Mouse (Mus musculus) Muller cell, postnatal 12 days (primary cell): ENCODE results near the gene Aldh3b2.

Source experiments
- DNase-seq: peaks from one replicate; pipeline ENCODE4 v3.0.0-alpha.2; 2015; ENCODE audit errors: inconsistent ontology term

Aldh3b2 gene

DNA sequence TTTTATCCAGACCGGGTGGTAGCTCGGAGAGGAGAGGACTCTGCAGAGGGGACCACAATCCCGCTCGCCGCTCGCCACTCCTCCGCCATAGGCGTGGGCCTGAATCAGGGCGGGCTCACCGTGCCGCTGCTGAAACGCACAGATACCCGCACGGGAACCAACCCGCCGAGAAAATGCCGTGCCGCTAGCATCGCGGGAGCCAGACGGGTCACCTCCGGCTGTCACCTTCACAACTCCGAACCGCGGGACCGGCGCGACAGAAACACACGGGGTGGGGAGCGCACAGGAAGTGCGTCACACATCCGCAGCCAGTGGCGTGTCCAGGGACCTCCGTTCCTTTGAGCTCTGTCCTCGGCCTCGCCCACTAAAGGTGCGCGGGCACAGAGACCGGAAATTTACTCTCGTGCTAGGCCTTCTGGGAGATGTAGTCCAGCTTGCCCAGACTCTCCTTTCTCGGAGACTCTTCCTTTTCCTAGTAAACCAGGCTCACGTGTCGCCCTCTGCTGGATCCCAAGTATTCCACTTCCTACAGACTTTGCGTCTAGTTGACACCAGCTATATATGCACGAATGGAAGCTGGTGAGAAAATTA is 40.4 kb downstream of the Aldh3b2 start, which contains the start of gene Ndufv1:
Gene Ndufv1 (minus strand): TSS at position 375 of the 591 bp plus-strand sequence.
- peak; percentile 96 for DNase-seq

DNA sequence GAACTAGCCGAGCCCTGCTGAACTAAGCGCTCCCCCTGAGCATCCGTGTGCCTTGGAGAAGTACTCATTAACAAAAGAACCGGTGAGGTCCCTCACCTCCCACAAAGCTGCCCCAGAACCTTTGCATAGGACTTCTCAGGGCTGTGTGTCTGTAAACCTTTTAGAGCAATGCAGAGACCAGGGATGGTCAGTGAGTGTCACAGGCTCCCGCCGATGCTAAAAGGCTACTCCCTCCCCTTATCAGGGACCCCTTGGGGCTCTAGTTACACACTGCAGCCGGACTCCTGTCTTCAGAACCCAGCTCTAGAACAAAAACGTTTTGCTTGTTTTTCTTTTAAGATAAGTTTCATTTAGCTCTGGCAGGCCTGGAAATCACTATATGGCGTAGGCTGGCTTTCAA is 40.9 kb downstream of the Aldh3b2 start:
- DNase-seq, result no peak

DNA sequence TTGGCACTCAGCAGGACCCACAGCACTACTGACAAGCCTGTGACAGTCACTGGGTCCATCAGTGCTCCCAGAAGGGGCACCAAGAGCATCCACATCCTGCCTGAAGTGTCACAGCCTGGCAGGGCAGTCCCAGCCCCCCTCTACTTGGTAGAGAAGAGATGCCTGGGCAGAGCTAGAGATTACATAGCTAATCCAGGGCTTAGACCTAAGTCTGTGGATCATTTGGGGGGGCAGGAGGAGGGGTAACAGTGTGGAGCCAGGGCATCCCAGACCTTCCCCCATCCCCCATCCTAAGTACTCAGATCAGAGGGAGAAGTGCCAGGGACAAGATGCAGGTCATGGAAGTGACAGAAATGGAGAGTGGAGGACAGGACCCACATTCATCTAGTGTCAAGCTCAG is 42.7 kb downstream of the Aldh3b2 start:
- no peak for DNase-seq

DNA sequence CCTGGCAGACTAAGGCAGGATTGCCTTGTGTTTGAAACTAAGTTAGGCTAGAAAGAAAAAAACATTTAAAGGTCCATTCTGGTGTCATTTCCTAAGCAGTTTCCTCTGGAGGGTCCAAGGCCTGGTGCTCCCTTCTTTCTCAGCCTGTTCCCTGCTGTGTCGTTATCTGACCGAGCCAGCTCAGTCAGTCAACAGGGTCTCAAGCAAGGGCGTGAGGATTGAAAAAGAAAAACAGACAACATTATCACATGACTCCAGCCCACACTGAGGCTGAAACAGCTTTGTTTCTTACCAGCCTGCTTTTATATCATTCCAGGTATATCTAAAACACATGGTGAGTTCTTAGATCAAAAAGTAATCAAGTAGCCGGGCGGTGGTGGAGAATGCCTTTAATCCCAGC is 43.5 kb downstream of the Aldh3b2 start:
- DNase-seq, result no peak

DNA sequence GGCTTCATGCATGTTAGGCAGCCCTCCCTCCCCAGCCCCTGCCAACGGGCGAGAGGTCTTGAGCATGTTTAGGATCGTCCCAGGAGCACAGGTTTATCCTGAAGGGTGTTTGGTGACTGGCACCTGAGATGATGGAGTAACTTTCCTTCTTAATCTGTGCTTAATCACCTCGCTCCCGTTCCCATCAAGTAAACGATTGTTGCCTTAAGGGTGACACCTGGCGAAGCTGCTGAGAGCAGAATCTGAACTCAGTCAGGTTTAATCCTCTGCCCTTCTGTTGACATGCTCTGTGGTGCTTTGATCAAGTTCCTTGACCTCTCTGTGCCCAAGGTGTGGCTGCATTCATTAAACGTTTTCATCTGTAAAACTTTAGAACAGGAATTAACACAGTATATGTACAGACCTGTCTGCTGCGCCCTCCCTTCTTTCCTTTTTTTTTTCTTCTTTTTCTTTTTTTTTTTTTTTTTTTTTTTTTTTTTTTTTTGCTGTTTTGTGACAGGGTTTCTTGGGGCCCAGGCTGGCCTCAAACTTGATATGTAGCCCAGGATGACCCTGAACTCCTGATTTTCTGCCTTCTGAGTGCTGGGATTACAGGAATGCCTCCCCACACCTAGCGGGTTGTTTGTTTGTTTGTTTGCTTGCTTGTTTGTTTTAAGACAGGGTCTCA is 45.9 kb downstream of the Aldh3b2 start:
- no peak for DNase-seq

DNA sequence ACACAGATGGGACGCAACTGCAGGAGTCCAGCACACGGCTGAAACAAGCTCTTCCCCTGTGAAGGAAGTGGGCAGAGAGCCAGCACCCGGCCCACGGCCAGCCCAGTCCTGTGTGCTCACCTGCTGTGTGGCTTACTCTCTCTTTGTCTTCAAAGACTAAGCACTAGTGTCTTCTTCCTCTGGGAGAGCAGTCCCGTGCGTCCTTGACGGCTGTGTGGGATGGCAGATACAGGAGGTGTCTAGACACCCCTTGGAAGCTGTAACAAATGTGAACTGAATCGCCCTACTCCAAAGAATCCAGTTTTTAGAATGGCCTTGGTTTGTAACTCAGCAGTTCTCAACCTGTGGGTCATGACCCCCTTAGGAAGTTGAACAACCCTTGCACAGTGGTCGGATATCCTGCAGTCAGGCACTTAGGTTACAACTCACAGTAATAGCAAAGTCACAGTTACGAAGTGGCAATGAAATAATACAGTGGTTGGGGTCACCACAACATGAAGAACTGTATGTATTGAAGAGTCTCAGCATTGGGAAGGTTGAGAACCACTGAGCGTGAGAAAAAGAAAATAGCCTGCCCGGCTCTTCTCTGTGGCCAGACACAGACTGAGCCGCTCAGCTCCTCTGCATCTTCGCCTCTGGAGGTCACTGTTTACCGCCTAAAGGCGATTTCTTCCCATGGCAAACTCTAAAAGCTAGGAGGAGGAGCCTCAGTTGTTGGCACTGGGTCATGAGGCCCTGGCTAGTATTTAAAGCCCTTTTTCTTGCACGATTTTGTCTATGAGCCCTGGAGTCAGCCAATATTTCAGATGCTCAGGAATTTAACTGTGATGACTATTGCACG is 46.8 kb downstream of the Aldh3b2 start:
- peak; percentile 71 for DNase-seq

DNA sequence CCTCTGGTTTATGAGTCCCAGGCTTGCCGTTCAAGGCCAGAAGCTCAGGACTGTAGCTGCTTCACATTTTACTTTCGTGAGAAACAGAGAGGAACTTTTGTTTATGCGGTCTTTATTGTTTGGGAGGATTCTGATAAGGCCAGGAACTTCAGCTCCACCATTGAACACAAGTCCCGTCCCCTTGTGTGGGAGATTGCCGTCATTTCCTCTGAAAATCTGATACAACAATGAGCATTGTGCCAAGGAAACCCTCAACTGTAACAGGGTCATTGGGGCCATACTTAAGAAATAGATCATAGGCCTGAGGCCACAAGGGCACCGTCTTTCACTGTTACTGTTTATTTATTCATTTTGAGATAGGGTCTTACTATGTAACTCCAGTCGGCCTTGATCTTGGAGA is 51.1 kb downstream of the Aldh3b2 start:
- no peak for DNase-seq

DNA sequence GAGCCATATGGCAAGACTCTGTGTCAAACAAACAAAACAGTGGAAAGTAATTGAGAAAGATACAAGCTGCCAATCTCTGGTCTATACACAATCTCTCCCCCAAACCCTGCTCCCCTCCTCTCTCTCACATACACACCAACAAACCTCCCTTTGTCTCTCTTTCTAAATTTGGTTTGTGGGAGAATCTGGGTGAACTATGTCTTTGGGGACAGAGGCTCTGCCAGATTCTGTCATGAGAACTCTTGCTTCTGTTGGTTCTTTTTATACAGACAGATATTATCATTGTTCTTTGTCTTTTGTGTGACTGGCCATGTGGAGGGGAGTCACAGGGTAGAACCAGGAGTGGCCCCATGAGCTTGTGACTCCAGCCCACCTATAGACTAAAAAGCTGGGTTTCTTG is 55.4 kb downstream of the Aldh3b2 start:
- DNase-seq, result no peak
